In genomic region chr6:30722385-30723164, GRCm38 (mm10) we compare ENCODE assay signal across 14 mouse cellular contexts. TPM values are rescaled to one million over a fixed set of nuclear protein-coding genes. Genes with fewer than 3 reads are reported as not detected.
DNase-seq lines count a peak whose midpoint lies in the region; ATAC-seq and TF ChIP-seq lines count a peak whose summit lies in the region.
"Had no signal": no experiment of that assay in that cellular context is flagged by ENCODE, and none has a peak within 500 bp of the region (broad histone marks: within the 10 kb centered on the region; RNA-seq: fewer than 3 reads in every experiment).

No protein-coding gene starts in this region.

- H3K4me2 ChIP-seq in kidney, embryonic 15.5 days: no peak overlapping the region
- no peak overlapping the region for H3K4me2 ChIP-seq in forebrain, postnatal 0 days (ENCODE audit: low read depth)
- H3K4me2 ChIP-seq: lung, embryonic 14.5 days had no signal

- peak overlapping the region; percentile 73; the same call in 1 of the 2 replicates for H3K27ac ChIP-seq in kidney, embryonic 15.5 days
- H3K27ac ChIP-seq in kidney, adult 2 months (ENCODE audit: insufficient read depth, low read depth, low read length): no peak overlapping the region
- peak overlapping the region; percentile 1; the same call in 1 of the 2 replicates for H3K27ac ChIP-seq in forebrain, postnatal 0 days (ENCODE audit: low read depth, low read length)
- peak overlapping the region; percentile 84 for H3K27ac ChIP-seq in midbrain, embryonic 10.5 days (replicated peaks)

- no peaks in the 10 kb centered on the region for H3K9me3 ChIP-seq in kidney, embryonic 15.5 days (replicated peaks)
- no peaks in the 10 kb centered on the region for H3K9me3 ChIP-seq in forebrain, postnatal 0 days (ENCODE audit: low read length)
- H3K9me3 ChIP-seq in midbrain, embryonic 10.5 days (replicated peaks): no peaks in the 10 kb centered on the region

- no peak for TF ChIP-seq CTCF in kidney, adult 2 months (conservative IDR thresholded peaks at IDR 0.05; ENCODE audit: insufficient read depth, insufficient read length, low read depth, low read length)
- TF ChIP-seq CTCF in forebrain, postnatal 0 days (IDR thresholded peaks at IDR 0.05; ENCODE audit: low read depth): no peak

- H3K36me3 ChIP-seq in kidney, embryonic 15.5 days: no peaks in the 10 kb centered on the region
- H3K36me3 ChIP-seq in kidney, adult 2 months (ENCODE audit: control insufficient read depth, insufficient read depth, low read length): no peaks in the 10 kb centered on the region
- H3K36me3 ChIP-seq in forebrain, postnatal 0 days (ENCODE audit: insufficient read depth): no peaks in the 10 kb centered on the region
- H3K36me3 ChIP-seq in midbrain, embryonic 10.5 days: no peaks in the 10 kb centered on the region

- H3K27me3 ChIP-seq in kidney, embryonic 15.5 days: no peaks in the 10 kb centered on the region
- no peaks in the 10 kb centered on the region for H3K27me3 ChIP-seq in kidney, adult 2 months (replicated peaks; ENCODE audit: control insufficient read depth, insufficient read depth, low read length)
- H3K27me3 ChIP-seq in forebrain, postnatal 0 days (ENCODE audit: insufficient read depth, low read length): no peaks in the 10 kb centered on the region
- no peaks in the 10 kb centered on the region for H3K27me3 ChIP-seq in midbrain, embryonic 10.5 days (ENCODE audit: low read depth, poor library complexity, severe bottlenecking)

- WGBS in kidney, embryonic 15.5 days: 77% methylated on average over 4 of the region's 4 CpGs
- WGBS in kidney, adult 2 months: 89% methylated on average over 4 of the region's 4 CpGs
- 41% methylated on average over 4 of the region's 4 CpGs for WGBS in forebrain, postnatal 0 days
- 45% methylated on average over 4 of the region's 4 CpGs for WGBS in midbrain, embryonic 10.5 days

- no peak overlapping the region for H3K4me3 ChIP-seq in kidney, embryonic 15.5 days (replicated peaks)
- no peak overlapping the region for H3K4me3 ChIP-seq in kidney, adult 2 months (ENCODE audit: insufficient read depth, low read depth, low read length)
- no peak overlapping the region for H3K4me3 ChIP-seq in forebrain, postnatal 0 days (ENCODE audit: low read depth, low read length)
- no peak overlapping the region for H3K4me3 ChIP-seq in midbrain, embryonic 10.5 days
- H3K4me3 ChIP-seq: megakaryocyte, embryonic 14.5 days had no signal

- ATAC-seq in kidney, embryonic 15.5 days (replicated peaks; ENCODE audit: low FRiP score): no peak
- peak; percentile 93 for ATAC-seq in forebrain, postnatal 0 days

- no peak for DNase-seq in kidney, adult 2 months
- DNase-seq in forebrain, postnatal 0 days: peak; percentile 52
- DNase-seq in midbrain, embryonic 10.5 days (ENCODE audit: low spot score): peak; percentile 59
- peak; percentile 37 for DNase-seq in retina, embryonic 14.5 days (ENCODE audit: low spot score)
- DNase-seq in kidney, postnatal 14 days: no peak
- no peak for DNase-seq in cerebellum, adult 9-11 months
- DNase-seq in heart, adult 8-10 months (ENCODE audit: low spot score): no peak
- DNase-seq: cerebellum, postnatal 10 days; heart, postnatal 36 days; kidney, adult 18-20 months; liver; lung, embryonic 14.5 days had no signal

- H3K9ac ChIP-seq in kidney, embryonic 15.5 days: no peak overlapping the region
- no peak overlapping the region for H3K9ac ChIP-seq in forebrain, postnatal 0 days
- H3K9ac ChIP-seq: lung, embryonic 14.5 days had no signal

- H3K4me1 ChIP-seq in kidney, embryonic 15.5 days: peaks cover 43% of the 10 kb centered on the region
- H3K4me1 ChIP-seq in kidney, adult 2 months (ENCODE audit: control insufficient read depth, insufficient read depth, low read length): no peaks in the 10 kb centered on the region
- H3K4me1 ChIP-seq in forebrain, postnatal 0 days (ENCODE audit: insufficient read depth): no peaks in the 10 kb centered on the region
- H3K4me1 ChIP-seq in midbrain, embryonic 10.5 days: peaks cover 39% of the 10 kb centered on the region

- no peak for TF ChIP-seq POLR2A in kidney, adult 2 months (IDR thresholded peaks at IDR 0.05; ENCODE audit: low read depth, low read length)

RNA-seq across cellular contexts. Expression of gene Mest, which starts 0.8 kb away (rescaled TPM):
- polyA plus RNA-seq in kidney, embryonic 15.5 days (2015; fragmentation: Nextera tagmentation; extraction: Ambion mirVana): 2,036 and 2,131 TPM in 2 replicates
- polyA plus RNA-seq in kidney, adult 2 months (2012; rRNA removed): 8.4 and 16.5 TPM in 2 replicates
- 127 and 212 TPM in 2 replicates for total RNA-seq in forebrain, postnatal 0 days (2014; rRNA removed)
- polyA plus RNA-seq in forebrain, postnatal 0 days (2015; fragmentation: Nextera tagmentation; extraction: Ambion mirVana): 90.4 and 146 TPM in 2 replicates
- 1,366 and 1,939 TPM in 2 replicates for polyA plus RNA-seq in midbrain, embryonic 10.5 days (2016; fragmentation: Nextera tagmentation; extraction: Ambion mirVana)
- total RNA-seq in heart, adult 8-10 months (2022): 1 to 10 TPM; 3.2 to 9.2 (median 7.6) TPM

RNA-seq across cellular contexts. Expression of gene Cep41, which starts 29.0 kb away (rescaled TPM):
- 23.5 and 24.9 TPM in 2 replicates for polyA plus RNA-seq in kidney, embryonic 15.5 days (2015; fragmentation: Nextera tagmentation; extraction: Ambion mirVana)
- polyA plus RNA-seq in kidney, adult 2 months (2012; rRNA removed): 2.6 and 2.9 TPM in 2 replicates
- total RNA-seq in forebrain, postnatal 0 days (2014; rRNA removed): 10.2 and 14.1 TPM in 2 replicates
- polyA plus RNA-seq in forebrain, postnatal 0 days (2015; fragmentation: Nextera tagmentation; extraction: Ambion mirVana): 8.8 and 10.6 TPM in 2 replicates
- 19.8 and 24.0 TPM in 2 replicates for polyA plus RNA-seq in midbrain, embryonic 10.5 days (2016; fragmentation: Nextera tagmentation; extraction: Ambion mirVana)
- 1 to 10 TPM; 1.5 to 3.4 (median 2.1) TPM for total RNA-seq in heart, adult 8-10 months (2022)

Comparison
In these comparisons a context has a peak if more than half of its experiments do, and no peak if none do; other contexts are left out.
1. DNase-seq: peak in forebrain, postnatal 0 days (single experiment), midbrain, embryonic 10.5 days (single experiment) and retina, embryonic 14.5 days (single experiment); none in kidney, adult 2 months (single experiment), kidney, postnatal 14 days (single experiment), cerebellum, adult 9-11 months (single experiment) and heart, adult 8-10 months (single experiment).